24 mouse cellular contexts compared by ENCODE assay signal in the genomic region with DNA sequence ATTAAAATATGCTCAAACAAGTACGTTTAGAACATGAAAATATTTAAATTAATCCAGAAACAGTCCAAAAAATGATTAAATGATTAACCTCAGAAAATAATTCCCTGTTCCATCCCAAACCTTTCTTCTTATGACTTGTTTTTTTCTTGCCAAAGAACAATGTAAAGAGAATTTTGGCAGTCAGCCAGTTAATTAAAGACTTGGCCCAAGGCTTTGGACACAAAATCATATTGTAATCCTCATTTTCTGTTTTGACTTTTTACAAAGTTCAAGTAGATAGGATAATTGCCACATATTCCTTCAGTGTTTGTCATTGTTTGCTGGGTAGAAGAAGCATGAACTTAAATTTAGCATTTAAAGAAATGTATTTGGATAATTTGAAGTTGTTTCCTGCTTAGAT.
A peak's percentile ranks its signal among the peaks of the same experiment; 100 is the strongest.
DNase-seq lines count a peak whose midpoint lies in the region; ATAC-seq and TF ChIP-seq lines count a peak whose summit lies in the region.
"Had no signal": no experiment of that assay in that cellular context is flagged by ENCODE, and none has a peak within 500 bp of the region (broad histone marks: within the 10 kb centered on the region; RNA-seq: fewer than 3 reads in every experiment).

No protein-coding gene starts in this region.

- WGBS in hindbrain, postnatal 0 days = 54% methylated on average over 1 of the region's 1 CpGs
- 92% methylated on average over 1 of the region's 1 CpGs for WGBS in hindbrain, embryonic 11.5 days
- 67% methylated on average over 1 of the region's 1 CpGs for WGBS in midbrain, embryonic 14.5 days
- 53% methylated on average over 1 of the region's 1 CpGs for WGBS in midbrain, embryonic 16.5 days
- 82% methylated on average over 1 of the region's 1 CpGs for whole genome bisulfite sequencing in heart, embryonic 12.5 days

- H3K4me2 ChIP-seq in hindbrain, postnatal 0 days (ENCODE audit: low read depth, low read length) = no peak overlapping the region
- no peak overlapping the region for H3K4me2 ChIP-seq in hindbrain, embryonic 11.5 days (replicated peaks; ENCODE audit: low read depth, low read length)
- no peak overlapping the region for H3K4me2 ChIP-seq in midbrain, embryonic 14.5 days (ENCODE audit: low read length)
- no peak overlapping the region for H3K4me2 ChIP-seq in midbrain, embryonic 16.5 days (ENCODE audit: low read length)
- no peak overlapping the region for H3K4me2 ChIP-seq in heart, embryonic 12.5 days
- H3K4me2 ChIP-seq: heart, embryonic 15.5 days; hindbrain, embryonic 15.5 days; limb, embryonic 15.5 days; midbrain, embryonic 12.5 days; neural tube, embryonic 13.5 days; stomach, embryonic 15.5 days had no signal

- H3K9ac ChIP-seq in hindbrain, postnatal 0 days (replicated peaks; ENCODE audit: low read length) = no peak overlapping the region
- H3K9ac ChIP-seq in hindbrain, embryonic 11.5 days (ENCODE audit: low read depth, low read length) = no peak overlapping the region
- no peak overlapping the region for H3K9ac ChIP-seq in midbrain, embryonic 14.5 days (replicated peaks; ENCODE audit: low read length)
- H3K9ac ChIP-seq in midbrain, embryonic 16.5 days (ENCODE audit: low read depth, low read length) = no peak overlapping the region
- no peak overlapping the region for H3K9ac ChIP-seq in heart, embryonic 12.5 days
- H3K9ac ChIP-seq: heart, embryonic 15.5 days; hindbrain, embryonic 15.5 days; limb, embryonic 15.5 days; liver, embryonic 14.5 days; midbrain, embryonic 12.5 days; neural tube, embryonic 13.5 days; stomach, embryonic 15.5 days had no signal

- peaks cover 19% of the 10 kb centered on the region for H3K36me3 ChIP-seq in hindbrain, postnatal 0 days (ENCODE audit: insufficient read depth, low read length)
- no peaks in the 10 kb centered on the region for H3K36me3 ChIP-seq in hindbrain, embryonic 11.5 days (ENCODE audit: control insufficient read depth, insufficient read depth, low read length)
- peaks cover 26% of the 10 kb centered on the region for H3K36me3 ChIP-seq in midbrain, embryonic 14.5 days (ENCODE audit: control insufficient read depth, insufficient read depth, low read length)
- H3K36me3 ChIP-seq in midbrain, embryonic 16.5 days (ENCODE audit: control insufficient read depth, insufficient read depth, low read length) = peaks cover 21% of the 10 kb centered on the region
- H3K36me3 ChIP-seq in heart, embryonic 12.5 days = no peaks in the 10 kb centered on the region
- H3K36me3 ChIP-seq: heart, embryonic 15.5 days; limb, embryonic 15.5 days; stomach, embryonic 15.5 days had no signal

- no peaks in the 10 kb centered on the region for H3K9me3 ChIP-seq in hindbrain, postnatal 0 days (ENCODE audit: low read length)
- no peaks in the 10 kb centered on the region for H3K9me3 ChIP-seq in hindbrain, embryonic 11.5 days (ENCODE audit: control insufficient read depth, low read length)
- no peaks in the 10 kb centered on the region for H3K9me3 ChIP-seq in midbrain, embryonic 14.5 days (ENCODE audit: control insufficient read depth, low read length)
- no peaks in the 10 kb centered on the region for H3K9me3 ChIP-seq in midbrain, embryonic 16.5 days (replicated peaks; ENCODE audit: control insufficient read depth, low read length, poor library complexity, severe bottlenecking)
- H3K9me3 ChIP-seq in heart, embryonic 12.5 days (replicated peaks) = no peaks in the 10 kb centered on the region
- H3K9me3 ChIP-seq: heart, embryonic 15.5 days; hindbrain, embryonic 15.5 days; limb, embryonic 15.5 days; midbrain, embryonic 12.5 days; neural tube, embryonic 13.5 days; stomach, embryonic 15.5 days had no signal

- DNase-seq in hindbrain, postnatal 0 days (ENCODE audit: low spot score) = peak; percentile 64
- no peak for DNase-seq in hindbrain, embryonic 11.5 days (ENCODE audit: low spot score)
- peak; percentile 56 for DNase-seq in midbrain, embryonic 14.5 days
- peak; percentile 3 for DNase-seq in adipocyte (ENCODE audit: low spot score)
- no peak for DNase-seq in embryo, embryonic 10 days (ENCODE audit: low spot score)
- DNase-seq: adrenal gland, postnatal 25 days; cerebellum, adult 11 months; gastrocnemius, postnatal 36 days; heart, adult 2 months; heart, postnatal 36 days; kidney, postnatal 4 days; right cerebral cortex, adult 18-20 months; thymus, postnatal 25 days had no signal

- no peak for TF ChIP-seq CTCF in hindbrain, postnatal 0 days (IDR thresholded peaks at IDR 0.05; ENCODE audit: low read depth)

- no peaks in the 10 kb centered on the region for H3K4me1 ChIP-seq in hindbrain, postnatal 0 days (ENCODE audit: insufficient read depth, low read length)
- H3K4me1 ChIP-seq in hindbrain, embryonic 11.5 days (replicated peaks; ENCODE audit: control insufficient read depth, insufficient read depth, low read length) = no peaks in the 10 kb centered on the region
- H3K4me1 ChIP-seq in midbrain, embryonic 14.5 days (ENCODE audit: control insufficient read depth, insufficient read depth, low read length) = no peaks in the 10 kb centered on the region
- no peaks in the 10 kb centered on the region; the same call in 1 of the 2 replicates for H3K4me1 ChIP-seq in midbrain, embryonic 16.5 days (ENCODE audit: control insufficient read depth, insufficient read depth, low read length)
- 0 out of 2 replicates have a peak, but pooled peaks cover 3% of the 10 kb centered on the region for H3K4me1 ChIP-seq in heart, embryonic 12.5 days (replicated peaks)
- H3K4me1 ChIP-seq: heart, embryonic 15.5 days; hindbrain, embryonic 15.5 days; limb, embryonic 15.5 days; midbrain, embryonic 12.5 days; neural tube, embryonic 13.5 days; stomach, embryonic 15.5 days had no signal

- no peak overlapping the region for H3K4me3 ChIP-seq in hindbrain, postnatal 0 days (ENCODE audit: low read length)
- H3K4me3 ChIP-seq in hindbrain, embryonic 11.5 days (ENCODE audit: low read depth, low read length) = no peak overlapping the region
- H3K4me3 ChIP-seq in midbrain, embryonic 14.5 days (replicated peaks; ENCODE audit: low read depth, low read length) = no peak overlapping the region
- no peak overlapping the region for H3K4me3 ChIP-seq in midbrain, embryonic 16.5 days (ENCODE audit: low read depth, low read length)
- H3K4me3 ChIP-seq in heart, embryonic 12.5 days = no peak overlapping the region
- H3K4me3 ChIP-seq: heart, adult 2 months; heart, embryonic 15.5 days; hindbrain, embryonic 15.5 days; limb, embryonic 15.5 days; midbrain, embryonic 12.5 days; myocyte; neural tube, embryonic 13.5 days; stomach, embryonic 15.5 days had no signal

- no peak overlapping the region for H3K27ac ChIP-seq in hindbrain, postnatal 0 days
- no peak overlapping the region for H3K27ac ChIP-seq in hindbrain, embryonic 11.5 days (ENCODE audit: low read depth, low read length)
- H3K27ac ChIP-seq in midbrain, embryonic 14.5 days (replicated peaks; ENCODE audit: low read depth, low read length) = no peak overlapping the region
- H3K27ac ChIP-seq in midbrain, embryonic 16.5 days (ENCODE audit: low read length) = no peak overlapping the region
- H3K27ac ChIP-seq in heart, embryonic 12.5 days (ENCODE audit: poor library complexity, severe bottlenecking) = no peak overlapping the region
- H3K27ac ChIP-seq: heart, adult 2 months; heart, embryonic 15.5 days; hindbrain, embryonic 15.5 days; limb, embryonic 15.5 days; liver, embryonic 14.5 days; midbrain, embryonic 12.5 days; neural tube, embryonic 13.5 days; stomach, embryonic 15.5 days had no signal

- H3K27me3 ChIP-seq in hindbrain, postnatal 0 days (ENCODE audit: insufficient read depth, low read length) = no peaks in the 10 kb centered on the region
- H3K27me3 ChIP-seq in hindbrain, embryonic 11.5 days (ENCODE audit: control insufficient read depth, insufficient read depth, low read length) = no peaks in the 10 kb centered on the region
- no peaks in the 10 kb centered on the region for H3K27me3 ChIP-seq in midbrain, embryonic 14.5 days (ENCODE audit: control insufficient read depth, insufficient read depth, low read length)
- no peaks in the 10 kb centered on the region for H3K27me3 ChIP-seq in midbrain, embryonic 16.5 days (ENCODE audit: control insufficient read depth, insufficient read depth, low read depth, low read length)
- no peaks in the 10 kb centered on the region for H3K27me3 ChIP-seq in heart, embryonic 12.5 days (replicated peaks)
- H3K27me3 ChIP-seq: heart, embryonic 15.5 days; hindbrain, embryonic 15.5 days; limb, embryonic 15.5 days; midbrain, embryonic 12.5 days; neural tube, embryonic 13.5 days; stomach, embryonic 15.5 days had no signal

- ATAC-seq in hindbrain, postnatal 0 days = no peak
- ATAC-seq in hindbrain, embryonic 11.5 days (ENCODE audit: low FRiP score) = no peak
- ATAC-seq in midbrain, embryonic 14.5 days (ENCODE audit: low FRiP score, low TSS enrichment) = no peak
- no peak for ATAC-seq in midbrain, embryonic 16.5 days
- no peak for ATAC-seq in heart, embryonic 12.5 days (ENCODE audit: insufficient number of reproducible peaks, low FRiP score)
- ATAC-seq: intestine, postnatal 0 days had no signal

Comparison
In these comparisons a context has a peak if more than half of its experiments do, and no peak if none do; other contexts are left out.
1. DNase-seq: peak in hindbrain, postnatal 0 days (single experiment), midbrain, embryonic 14.5 days (single experiment) and adipocyte (single experiment); none in hindbrain, embryonic 11.5 days (single experiment) and embryo, embryonic 10 days (single experiment).